Mouse (Mus musculus) liver, adult 2 months (tissue): ENCODE measurements around the gene Adgre4.

Experiments used
- CTCF ChIP-seq: fragments of 200-500 bp; IDR thresholded peaks from 2 replicates; pipeline ENCODE4 v1.5.1; 2011; ENCODE audit warnings: low read depth, low read length, control low read depth
- POLR2A ChIP-seq: fragments of 200-500 bp; IDR thresholded peaks from 2 replicates; pipeline ENCODE4 v1.6.1; 2011; ENCODE audit warnings: low read length, control low read depth; ENCODE audit not compliant: insufficient read depth; ENCODE audit errors: extremely low read depth

DNA sequence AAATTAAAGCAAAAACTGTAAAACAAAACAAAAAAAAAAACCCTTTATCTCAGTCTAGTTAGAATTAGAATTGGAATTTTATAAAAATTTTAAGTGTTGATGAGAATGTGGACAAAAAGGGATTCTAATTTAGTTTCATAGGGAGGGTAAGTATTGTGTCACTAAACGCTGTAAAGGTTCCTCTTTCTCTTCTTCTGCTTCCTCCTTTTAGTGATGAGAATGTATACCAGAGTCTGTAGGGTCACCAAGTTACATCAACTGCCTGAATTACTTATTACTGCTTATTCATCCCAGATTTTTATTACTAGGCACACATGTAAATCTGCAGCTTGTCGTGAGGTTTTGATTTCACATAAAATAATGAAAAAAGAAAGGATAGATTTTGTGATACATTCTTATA is 23.6 kb upstream of the Adgre4 start:
- TF ChIP-seq POLR2A (no peak), CTCF (no peak)
